Mouse (Mus musculus) forebrain, embryonic 16.5 days (tissue): ENCODE measurements at regions not wholly inside any gene's neighbourhood (a gene's known extent, or its start where the extent isn't known, plus 50 kb on each side); places are given as distances from the start of the nearest gene placed in this dataset.
A peak's percentile ranks its signal among the peaks of the same experiment; 100 is the strongest.

ENCODE experiments used
- ATAC-seq: fragments of 200-750 bp; cut with Nextera tagmentation; 2 replicates; pipeline ENCODE4 v1.8.0; 2017; ENCODE audit warnings: mild to moderate bottlenecking, moderate library complexity
- H3K27ac ChIP-seq: fragments of 300-500 bp; sonication (generic); 2 replicates; pipeline ENCODE4 v1.5.1; 2014; ENCODE audit warnings: low read length, control low read depth
- H3K27me3 ChIP-seq: fragments of 300-500 bp; sonication (generic); replicated peaks from 2 replicates; pipeline ENCODE4 v1.6.1; 2014; ENCODE audit warnings: low read length; ENCODE audit not compliant: control insufficient read depth, insufficient read depth
- H3K36me3 ChIP-seq: fragments of 300-500 bp; sonication (generic); 2 replicates; pipeline ENCODE4 v1.6.1; 2014; ENCODE audit not compliant: control insufficient read depth, insufficient read depth
- H3K4me1 ChIP-seq: fragments of 300-500 bp; sonication (generic); replicated peaks from 2 replicates; pipeline ENCODE4 v1.6.1; 2014; ENCODE audit warnings: low read length; ENCODE audit not compliant: control insufficient read depth, insufficient read depth
- H3K4me2 ChIP-seq: fragments of 300-500 bp; sonication (generic); 2 replicates; pipeline ENCODE4 v1.6.1; 2014; ENCODE audit warnings: mild to moderate bottlenecking, low read length, control low read depth
- H3K4me3 ChIP-seq: fragments of 300-500 bp; sonication (generic); replicated peaks from 2 replicates; pipeline ENCODE4 v1.5.1; 2014; ENCODE audit warnings: mild to moderate bottlenecking, low read length, control low read depth
- H3K9ac ChIP-seq: fragments of 300-500 bp; sonication (generic); replicated peaks from 2 replicates; pipeline ENCODE4 v1.6.1; 2014; ENCODE audit warnings: low read depth, low read length, control low read depth
- H3K9me3 ChIP-seq: fragments of 300-500 bp; sonication (generic); 2 replicates; pipeline ENCODE4 v1.6.1; 2016; ENCODE audit warnings: low read length; ENCODE audit not compliant: control insufficient read depth
- WGBS: fragments of 180-500 bp; shearing (Covaris S2); extraction: QIAGEN DNeasy Blood & Tissue Kit; methylation state at CpG from one replicate; pipeline ENCODE4 v1.1.7; 2014; 5-methylcytosine and 5-hydroxymethylcytosine counted together

DNA sequence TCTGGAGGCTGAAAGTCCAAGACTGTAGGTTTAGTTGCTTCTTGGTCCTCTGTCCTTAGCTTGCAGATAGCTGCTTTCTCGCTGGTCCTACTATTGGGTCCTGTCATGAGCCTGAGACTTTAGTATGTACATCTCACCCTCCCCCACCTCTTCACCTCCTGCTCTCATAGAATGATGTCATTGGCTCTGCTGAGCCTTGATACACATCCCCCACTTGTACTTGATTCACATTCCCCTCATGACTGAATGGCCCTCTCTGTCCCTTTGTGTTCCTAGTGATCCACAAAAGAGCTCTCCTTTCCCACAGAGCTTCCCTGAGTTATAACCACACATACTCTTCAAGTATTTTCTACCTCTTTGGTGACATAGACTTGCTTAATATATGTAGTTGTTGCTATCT lies 201.5 kb upstream of the Rad23b start:
- no peak overlapping the region for H3K4me2 ChIP-seq
- no peaks in the 10 kb centered on the region for H3K9me3 ChIP-seq
- no peak overlapping the region for H3K4me3 ChIP-seq
- peaks cover 5% of the 10 kb centered on the region; the same call in 1 of the 2 replicates for H3K4me1 ChIP-seq
- no peaks in the 10 kb centered on the region for H3K36me3 ChIP-seq
- no peak overlapping the region for H3K27ac ChIP-seq
- no peak for ATAC-seq
- H3K9ac ChIP-seq: no peak overlapping the region
- WGBS: 50% methylated on average over 1 of the region's 1 CpGs
- no peaks in the 10 kb centered on the region for H3K27me3 ChIP-seq

DNA sequence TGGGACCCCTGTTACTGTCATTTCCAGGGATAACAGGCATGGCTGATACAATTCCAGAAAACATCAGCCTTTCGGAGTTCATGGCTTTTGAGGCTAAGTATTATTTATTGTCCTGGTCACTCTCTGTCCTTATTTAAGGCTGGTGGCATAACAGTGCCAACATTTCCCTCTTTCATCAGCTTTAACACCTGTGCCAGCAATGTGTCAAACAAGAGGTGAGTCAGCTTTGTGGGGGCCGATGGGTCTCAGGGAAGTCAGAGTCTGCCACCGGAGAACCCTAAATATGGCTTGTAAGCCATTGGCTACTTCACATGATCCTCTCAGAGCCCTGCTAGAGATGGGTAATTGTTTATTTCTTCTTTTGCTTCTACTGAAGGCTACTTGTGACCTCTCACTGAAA lies 195.3 kb upstream of the Rad23b start:
- Histone ChIP-seq H3K36me3 (no peaks in the 10 kb centered on the region), H3K4me3 (no peak overlapping the region), H3K27me3 (no peaks in the 10 kb centered on the region), H3K9me3 (no peaks in the 10 kb centered on the region), H3K9ac (no peak overlapping the region), H3K4me2 (no peak overlapping the region), H3K27ac (no peak overlapping the region), H3K4me1 (no peaks in the 10 kb centered on the region)
- no peak for ATAC-seq
- WGBS: 60% methylated on average over 3 of the region's 3 CpGs

DNA sequence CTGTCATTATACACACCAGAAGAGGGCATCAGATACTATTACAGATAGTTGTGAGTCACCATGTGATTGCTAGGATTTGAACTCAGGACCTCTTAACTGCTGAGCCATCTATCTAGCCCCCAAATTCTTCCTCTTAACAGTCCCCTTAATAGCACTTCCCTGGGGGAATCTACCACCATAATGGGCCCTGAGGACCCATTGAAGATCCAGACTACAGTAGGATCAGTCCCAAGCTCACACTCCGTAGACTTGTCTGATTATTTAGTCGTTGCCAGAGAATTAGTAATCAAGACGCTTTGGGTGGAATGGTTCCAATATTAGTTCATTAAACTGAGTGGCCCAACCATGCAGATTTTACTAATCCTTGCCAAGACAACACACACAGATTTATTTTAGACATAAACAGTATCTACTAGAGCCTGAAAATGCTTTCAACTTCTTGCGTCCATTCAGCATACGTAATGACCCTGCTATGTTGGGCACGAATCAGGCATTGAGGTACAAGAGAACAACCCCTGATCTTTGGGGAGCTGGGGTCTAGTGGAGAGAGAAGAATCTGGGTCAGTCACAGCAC lies 191.6 kb upstream of the Rad23b start:
- Histone ChIP-seq H3K4me3 (no peak overlapping the region), H3K27me3 (no peaks in the 10 kb centered on the region), H3K4me1 (no peaks in the 10 kb centered on the region), H3K36me3 (no peaks in the 10 kb centered on the region), H3K4me2 (no peak overlapping the region), H3K9me3 (no peaks in the 10 kb centered on the region), H3K9ac (no peak overlapping the region), H3K27ac (no peak overlapping the region)
- ATAC-seq: peak; percentile 68
- WGBS: 47% methylated on average over 6 of the region's 6 CpGs

DNA sequence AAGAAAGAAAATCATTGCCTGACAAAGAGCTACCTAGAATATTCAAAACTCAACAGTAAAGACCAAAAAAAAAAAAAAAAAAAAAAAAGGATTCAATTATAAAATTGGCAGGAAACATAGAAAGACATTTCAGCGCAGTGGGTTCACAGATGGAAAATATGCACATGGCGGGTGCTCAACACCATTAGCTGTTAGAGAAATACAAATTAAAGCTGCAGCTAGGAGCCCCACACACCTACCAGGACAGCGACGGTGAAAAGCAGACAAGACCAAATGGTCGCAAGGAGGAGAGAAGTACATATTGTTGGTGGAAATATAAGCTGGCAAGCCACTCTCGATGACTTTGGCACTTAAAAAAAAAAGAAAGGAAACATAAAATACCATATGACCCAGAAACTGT lies 183.6 kb upstream of the Rad23b start:
- peak; percentile 55; the same call in 1 of the 2 replicates for ATAC-seq

DNA sequence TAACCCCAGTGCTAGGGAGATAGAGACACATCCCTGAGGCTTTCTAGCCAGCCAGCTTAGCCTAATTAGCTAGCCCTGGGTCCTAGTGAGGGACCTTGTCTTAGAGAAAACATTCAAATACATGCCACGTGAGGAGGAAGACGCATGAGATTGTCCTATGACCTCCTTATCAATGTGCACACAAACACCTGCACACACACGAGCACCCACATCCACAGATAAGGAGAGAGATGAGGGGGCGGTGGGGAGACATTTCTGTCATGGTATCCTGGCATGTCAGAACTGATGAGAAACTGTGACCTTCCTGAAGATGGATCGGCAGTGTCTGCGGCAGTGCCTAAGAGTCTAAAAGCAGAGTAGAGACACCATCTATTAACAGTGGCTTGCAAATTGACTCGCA lies 180.8 kb upstream of the Rad23b start:
- no peak for ATAC-seq
- Histone ChIP-seq H3K9me3 (no peaks in the 10 kb centered on the region), H3K27ac (no peak overlapping the region), H3K36me3 (no peaks in the 10 kb centered on the region), H3K4me1 (no peaks in the 10 kb centered on the region), H3K4me3 (no peak overlapping the region), H3K9ac (no peak overlapping the region), H3K27me3 (no peaks in the 10 kb centered on the region), H3K4me2 (no peak overlapping the region)
- 82% methylated on average over 7 of the region's 7 CpGs for WGBS

More for the DNA sequence above, 183.6 kb upstream of the Rad23b start:
- H3K27ac ChIP-seq: no peak overlapping the region; the same call in 1 of the 2 replicates
- WGBS: 74% methylated on average over 6 of the region's 6 CpGs
- H3K4me3 ChIP-seq: no peak overlapping the region
- no peaks in the 10 kb centered on the region for H3K27me3 ChIP-seq
- H3K36me3 ChIP-seq: no peaks in the 10 kb centered on the region
- H3K4me2 ChIP-seq: no peak overlapping the region
- no peaks in the 10 kb centered on the region for H3K4me1 ChIP-seq
- no peak overlapping the region for H3K9ac ChIP-seq
- no peaks in the 10 kb centered on the region for H3K9me3 ChIP-seq

DNA sequence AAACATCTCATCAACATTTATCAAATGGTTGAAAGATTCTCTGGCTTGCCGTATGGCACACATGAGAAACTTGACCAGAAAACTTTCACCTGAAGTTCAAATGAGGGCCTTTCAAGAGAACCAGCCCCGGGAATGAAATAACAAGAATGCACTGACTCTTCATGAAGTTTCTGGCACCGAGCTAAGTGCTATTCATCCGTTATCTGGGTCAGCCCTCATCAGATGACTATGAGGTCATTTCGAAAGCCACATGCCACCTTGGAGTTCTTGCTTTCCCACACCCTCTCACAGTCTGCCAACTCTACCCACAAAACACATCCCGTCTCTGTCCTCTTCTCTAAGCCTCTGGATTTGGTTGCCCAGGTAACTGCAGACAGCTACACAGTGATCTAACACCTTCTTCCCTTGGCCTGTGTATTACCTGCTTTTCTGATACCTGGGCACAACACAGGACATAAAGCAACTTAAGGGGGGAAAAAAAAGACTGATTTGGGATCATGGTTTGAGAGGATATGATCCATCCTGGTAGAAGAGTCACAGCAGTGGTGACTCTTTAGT lies 177.4 kb upstream of the Rad23b start:
- Histone ChIP-seq H3K27me3 (no peaks in the 10 kb centered on the region), H3K9ac (no peak overlapping the region), H3K9me3 (no peaks in the 10 kb centered on the region), H3K36me3 (no peaks in the 10 kb centered on the region), H3K27ac (no peak overlapping the region), H3K4me2 (no peak overlapping the region), H3K4me1 (no peaks in the 10 kb centered on the region), H3K4me3 (no peak overlapping the region)
- ATAC-seq: no peak
- 82% methylated on average over 6 of the region's 6 CpGs for WGBS

DNA sequence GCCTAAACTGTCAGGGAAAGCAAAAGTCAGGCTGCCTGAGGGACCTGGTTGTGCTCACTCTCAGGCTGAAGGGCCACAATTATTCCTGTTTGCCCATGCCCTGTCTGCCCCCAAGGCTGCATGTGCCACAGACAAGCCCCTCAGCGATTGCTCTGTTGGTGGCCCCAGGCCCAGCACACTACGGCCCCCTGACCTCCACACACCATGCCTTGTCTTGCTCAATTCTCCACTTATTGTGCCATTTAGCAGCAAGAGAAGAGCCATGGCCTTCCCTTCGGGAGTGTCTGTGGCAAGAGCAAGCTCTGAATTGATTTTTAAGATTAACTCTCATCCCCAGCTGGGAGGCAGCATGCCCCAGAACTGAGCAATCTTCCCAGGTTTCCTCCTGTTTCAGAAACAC lies 173.8 kb upstream of the Rad23b start:
- no peak for ATAC-seq
- Histone ChIP-seq H3K4me3 (no peak overlapping the region), H3K36me3 (no peaks in the 10 kb centered on the region), H3K27ac (no peak overlapping the region), H3K27me3 (no peaks in the 10 kb centered on the region), H3K4me1 (no peaks in the 10 kb centered on the region), H3K9ac (no peak overlapping the region), H3K4me2 (no peak overlapping the region), H3K9me3 (no peaks in the 10 kb centered on the region)
- WGBS: 71% methylated on average over 3 of the region's 3 CpGs

DNA sequence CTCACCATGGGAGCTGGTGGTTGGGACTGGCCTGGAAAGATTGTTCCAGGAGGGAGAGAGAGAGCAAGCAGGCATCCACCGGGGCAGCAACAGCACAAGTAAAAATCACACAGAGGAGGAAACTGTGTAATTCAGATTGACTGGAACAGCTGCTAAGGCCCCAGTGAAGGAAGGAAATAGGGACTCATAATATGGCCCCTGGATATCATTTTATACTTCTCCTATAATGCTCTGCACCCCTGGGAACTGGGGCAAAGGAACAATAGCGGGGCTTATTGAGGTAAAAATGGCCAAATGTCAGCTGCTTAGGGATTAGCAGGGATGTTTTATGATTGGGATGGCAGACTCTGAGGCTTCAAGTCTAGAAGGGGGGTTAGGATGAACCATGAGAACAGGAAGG lies 170.4 kb upstream of the Rad23b start:
- no peak overlapping the region for H3K4me2 ChIP-seq
- H3K4me3 ChIP-seq: no peak overlapping the region
- H3K27ac ChIP-seq: no peak overlapping the region
- WGBS: 88% methylated on average over 2 of the region's 2 CpGs
- no peaks in the 10 kb centered on the region for H3K36me3 ChIP-seq
- H3K4me1 ChIP-seq: no peaks in the 10 kb centered on the region
- H3K9ac ChIP-seq: no peak overlapping the region
- no peaks in the 10 kb centered on the region for H3K9me3 ChIP-seq
- no peak for ATAC-seq
- H3K27me3 ChIP-seq: no peaks in the 10 kb centered on the region

DNA sequence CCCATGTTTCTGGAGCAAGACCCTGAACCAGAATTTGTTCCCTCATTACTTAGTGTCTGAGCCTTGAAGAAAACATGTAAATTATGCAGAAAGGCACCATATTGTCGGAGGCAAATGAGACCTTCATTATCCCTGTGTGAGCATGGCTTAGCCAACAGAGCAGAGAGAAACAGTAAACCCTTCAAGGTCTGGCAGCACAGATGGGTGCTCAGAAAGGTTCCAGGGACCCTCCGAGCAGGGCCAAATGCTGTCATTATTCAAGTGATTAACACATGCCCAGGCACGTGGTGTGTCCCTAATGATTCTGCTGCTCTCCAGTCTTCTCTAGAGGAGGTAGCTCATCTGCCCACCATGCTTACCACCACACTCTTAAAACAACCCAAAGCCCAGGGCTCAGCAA lies 166.3 kb upstream of the Rad23b start:
- H3K4me3 ChIP-seq: no peak overlapping the region
- H3K36me3 ChIP-seq: no peaks in the 10 kb centered on the region
- no peaks in the 10 kb centered on the region for H3K4me1 ChIP-seq
- H3K9ac ChIP-seq: no peak overlapping the region
- ATAC-seq: peak; percentile 95
- H3K27ac ChIP-seq: no peak overlapping the region
- H3K9me3 ChIP-seq: no peaks in the 10 kb centered on the region
- WGBS: 40% methylated on average over 3 of the region's 3 CpGs
- no peak overlapping the region for H3K4me2 ChIP-seq
- H3K27me3 ChIP-seq: no peaks in the 10 kb centered on the region

DNA sequence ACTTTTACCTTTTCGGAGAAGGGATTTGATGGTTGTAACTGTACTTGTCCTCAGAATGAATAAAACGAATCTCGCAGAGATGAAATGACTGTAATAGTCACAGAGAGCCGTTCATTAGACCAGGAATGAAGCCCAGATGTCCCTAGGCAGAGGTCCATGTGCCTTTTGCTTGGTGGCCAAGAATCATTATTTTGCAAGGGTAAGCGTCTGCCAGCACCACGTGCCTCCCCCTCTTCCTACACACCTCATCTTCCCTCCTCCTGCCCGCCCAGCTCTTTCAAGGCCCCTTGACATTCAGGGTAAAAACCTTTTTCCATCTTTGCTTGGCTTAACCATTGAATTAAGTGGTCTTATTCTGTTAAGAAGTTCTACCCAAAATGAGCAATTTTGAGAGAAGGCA lies 161.1 kb upstream of the Rad23b start:
- H3K9ac ChIP-seq: no peak overlapping the region
- no peaks in the 10 kb centered on the region for H3K36me3 ChIP-seq
- H3K9me3 ChIP-seq: no peaks in the 10 kb centered on the region
- ATAC-seq: no peak
- 55% methylated on average over 7 of the region's 7 CpGs for WGBS
- peaks cover 8% of the 10 kb centered on the region for H3K4me1 ChIP-seq
- no peak overlapping the region for H3K4me3 ChIP-seq
- no peak overlapping the region for H3K27ac ChIP-seq
- no peak overlapping the region for H3K4me2 ChIP-seq
- no peaks in the 10 kb centered on the region for H3K27me3 ChIP-seq
